Mouse (Mus musculus): ENCODE results near the gene Kansl1l. TPM values are rescaled to one million over a fixed set of nuclear protein-coding genes. Genes with fewer than 3 reads are reported as not detected.

Gene Kansl1l
- polyA plus RNA-seq, 1 experiment = 3.6 TPM

DNA sequence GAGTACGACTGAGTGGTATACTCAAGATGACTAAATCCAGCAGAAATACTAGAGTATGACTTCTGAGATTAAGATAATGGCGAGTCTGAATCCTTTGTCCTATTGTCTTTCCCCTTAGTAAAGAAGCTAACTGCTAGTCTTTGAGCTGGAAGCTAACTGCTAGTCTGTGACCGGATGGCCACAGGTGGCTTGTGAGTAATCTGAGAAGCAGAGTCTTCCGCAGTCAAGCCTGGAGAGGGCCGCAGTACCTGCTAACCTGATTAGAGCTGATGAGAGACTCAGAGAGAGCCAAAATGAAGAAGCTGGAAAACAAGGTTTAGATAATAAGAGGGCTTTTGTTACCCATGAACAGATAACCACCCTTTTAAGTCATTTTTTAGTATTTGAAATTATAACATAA lies 12.7 kb downstream of the Kansl1l start:
- no peak for DNase-seq
- 79% methylated on average over 5 of the region's 5 CpGs for WGBS
- H3K4me1 ChIP-seq (ENCODE audit: control insufficient read depth, insufficient read depth, low read length) = peaks cover 7% of the 10 kb centered on the region
- no peak overlapping the region for H3K4me3 ChIP-seq (replicated peaks; ENCODE audit: extremely low read depth, low read depth, low read length)
- TF ChIP-seq POLR2A (IDR thresholded peaks at IDR 0.05; ENCODE audit: borderline replicate concordance, extremely low read depth, low read depth, low read length) = no peak
- TF ChIP-seq CTCF (IDR thresholded peaks at IDR 0.05; ENCODE audit: insufficient read depth, low read length) = no peak

DNA sequence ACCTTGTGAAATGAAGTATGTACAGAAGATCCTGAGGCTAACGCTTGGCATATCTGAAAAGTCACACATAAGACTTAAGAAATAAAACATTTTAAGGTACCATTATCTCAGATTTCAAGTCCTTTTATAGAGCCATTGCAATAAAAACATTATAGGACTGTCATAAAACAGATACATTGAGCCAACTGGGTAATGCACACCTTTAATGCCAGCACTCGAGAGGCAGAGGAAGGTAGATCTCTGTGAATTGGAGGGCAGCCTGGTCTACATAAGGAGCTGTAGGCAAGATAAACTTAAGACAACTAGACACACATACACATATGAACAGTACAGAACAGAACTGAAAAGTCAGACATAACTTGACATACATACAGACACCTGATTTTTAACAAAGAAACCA lies 19.4 kb downstream of the Kansl1l start:
- 90% methylated on average over 2 of the region's 2 CpGs for WGBS
- TF ChIP-seq CTCF (IDR thresholded peaks at IDR 0.05; ENCODE audit: insufficient read depth, low read length) = no peak
- TF ChIP-seq POLR2A (IDR thresholded peaks at IDR 0.05; ENCODE audit: borderline replicate concordance, extremely low read depth, low read depth, low read length) = no peak
- no peak for DNase-seq

GRCm38 (mm10) chr1:66792838-66793466 lies 24.4 kb downstream of the Kansl1l start:
- TF ChIP-seq POLR2A (IDR thresholded peaks at IDR 0.05; ENCODE audit: borderline replicate concordance, extremely low read depth, low read depth, low read length) (no peak), CTCF (IDR thresholded peaks at IDR 0.05; ENCODE audit: insufficient read depth, low read length) (no peak)
- 60% methylated on average over 2 of the region's 2 CpGs for WGBS
- Histone ChIP-seq H3K4me3 (replicated peaks; ENCODE audit: extremely low read depth, low read depth, low read length) (no peak overlapping the region), H3K4me1 (ENCODE audit: control insufficient read depth, insufficient read depth, low read length) (peaks cover 2% of the 10 kb centered on the region)
- DNase-seq = no peak

More for the DNA sequence above, 19.4 kb downstream of the Kansl1l start:
- no peak overlapping the region for H3K4me3 ChIP-seq (replicated peaks; ENCODE audit: extremely low read depth, low read depth, low read length)
- H3K4me1 ChIP-seq (ENCODE audit: control insufficient read depth, insufficient read depth, low read length) = no peaks in the 10 kb centered on the region

GRCm38 (mm10) chr1:66782296-66782695 lies 35.1 kb downstream of the Kansl1l start:
- 53% methylated on average over 2 of the region's 2 CpGs for WGBS
- H3K4me3 ChIP-seq (replicated peaks; ENCODE audit: extremely low read depth, low read depth, low read length) = no peak overlapping the region
- TF ChIP-seq POLR2A (IDR thresholded peaks at IDR 0.05; ENCODE audit: borderline replicate concordance, extremely low read depth, low read depth, low read length) = no peak
- no peak for TF ChIP-seq CTCF (IDR thresholded peaks at IDR 0.05; ENCODE audit: insufficient read depth, low read length)
- DNase-seq = no peak
- no peaks in the 10 kb centered on the region for H3K4me1 ChIP-seq (ENCODE audit: control insufficient read depth, insufficient read depth, low read length)

- no peak for DNase-seq
- 57% methylated on average over 4 of the region's 4 CpGs for WGBS
- Histone ChIP-seq H3K4me1 (ENCODE audit: control insufficient read depth, insufficient read depth, low read length) (no peaks in the 10 kb centered on the region), H3K4me3 (replicated peaks; ENCODE audit: extremely low read depth, low read depth, low read length) (no peak overlapping the region)
- TF ChIP-seq POLR2A (IDR thresholded peaks at IDR 0.05; ENCODE audit: borderline replicate concordance, extremely low read depth, low read depth, low read length) (no peak), CTCF (IDR thresholded peaks at IDR 0.05; ENCODE audit: insufficient read depth, low read length) (no peak)
Measured at GRCm38 (mm10) chr1:66781027-66781426, 36.3 kb downstream of the Kansl1l start.

GRCm38 (mm10) chr1:66778798-66779197 lies 38.6 kb downstream of the Kansl1l start:
- TF ChIP-seq CTCF (IDR thresholded peaks at IDR 0.05; ENCODE audit: insufficient read depth, low read length) (no peak), POLR2A (IDR thresholded peaks at IDR 0.05; ENCODE audit: borderline replicate concordance, extremely low read depth, low read depth, low read length) (no peak)
- DNase-seq = no peak
- WGBS = 60% methylated on average over 1 of the region's 1 CpGs
- Histone ChIP-seq H3K4me3 (replicated peaks; ENCODE audit: extremely low read depth, low read depth, low read length) (no peak overlapping the region), H3K4me1 (ENCODE audit: control insufficient read depth, insufficient read depth, low read length) (no peaks in the 10 kb centered on the region)

DNA sequence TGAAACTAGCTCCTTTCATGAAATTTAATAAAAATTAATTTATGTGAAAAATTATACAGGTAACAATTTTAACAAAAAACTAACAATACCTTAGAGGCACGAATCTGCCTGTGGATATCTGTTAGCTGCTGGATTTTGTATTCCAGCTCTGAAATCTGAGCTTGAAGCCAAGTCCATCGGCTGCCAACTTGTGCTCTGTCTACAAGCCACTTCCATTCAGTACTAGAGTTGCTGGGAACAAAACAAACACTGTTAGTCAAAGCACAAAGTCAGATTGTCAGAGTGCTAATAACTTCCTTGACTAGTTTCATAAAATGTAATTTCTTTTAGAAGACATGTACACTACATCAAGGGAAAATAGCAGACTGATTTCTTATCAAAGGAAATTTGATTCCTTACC lies 39.5 kb downstream of the Kansl1l start:
- no peak for DNase-seq
- H3K4me3 ChIP-seq (replicated peaks; ENCODE audit: extremely low read depth, low read depth, low read length) = no peak overlapping the region
- TF ChIP-seq POLR2A (IDR thresholded peaks at IDR 0.05; ENCODE audit: borderline replicate concordance, extremely low read depth, low read depth, low read length) = no peak
- TF ChIP-seq CTCF (IDR thresholded peaks at IDR 0.05; ENCODE audit: insufficient read depth, low read length) = no peak
- H3K4me1 ChIP-seq (ENCODE audit: control insufficient read depth, insufficient read depth, low read length) = no peaks in the 10 kb centered on the region
- WGBS = 46% methylated on average over 2 of the region's 2 CpGs

- H3K4me1 ChIP-seq (ENCODE audit: control insufficient read depth, insufficient read depth, low read length) = no peaks in the 10 kb centered on the region
- DNase-seq = no peak
- TF ChIP-seq CTCF (IDR thresholded peaks at IDR 0.05; ENCODE audit: insufficient read depth, low read length) = no peak
- no peak for TF ChIP-seq POLR2A (IDR thresholded peaks at IDR 0.05; ENCODE audit: borderline replicate concordance, extremely low read depth, low read depth, low read length)
- H3K4me3 ChIP-seq (replicated peaks; ENCODE audit: extremely low read depth, low read depth, low read length) = no peak overlapping the region
- 93% methylated on average over 1 of the region's 1 CpGs for WGBS
Measured at GRCm38 (mm10) chr1:66768764-66769163, 48.6 kb downstream of the Kansl1l start.

DNA sequence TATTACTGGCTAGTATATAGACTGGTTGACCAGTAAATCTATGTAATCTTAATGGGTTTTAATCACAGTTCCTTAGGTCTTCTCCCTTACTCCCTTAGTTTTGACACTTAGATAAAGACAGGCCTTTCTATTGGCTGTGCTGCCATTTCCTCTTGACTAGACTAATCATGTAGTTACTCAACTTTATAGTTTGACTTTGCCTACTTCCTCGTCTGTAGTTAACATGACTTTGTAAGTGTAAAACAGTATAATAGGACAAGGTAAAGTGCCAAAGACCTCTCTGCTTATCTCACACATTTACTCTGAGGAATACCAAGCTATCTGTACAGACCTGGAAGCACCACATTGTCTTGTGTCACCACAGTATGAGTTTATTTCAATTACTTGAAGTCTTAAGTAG lies 86.8 kb downstream of the Kansl1l start:
- no peak overlapping the region for H3K4me3 ChIP-seq (replicated peaks; ENCODE audit: extremely low read depth, low read depth, low read length)
- DNase-seq = no peak
- 50% methylated on average over 1 of the region's 1 CpGs for WGBS
- no peaks in the 10 kb centered on the region for H3K4me1 ChIP-seq (ENCODE audit: control insufficient read depth, insufficient read depth, low read length)
- no peak for TF ChIP-seq CTCF (IDR thresholded peaks at IDR 0.05; ENCODE audit: insufficient read depth, low read length)
- no peak for TF ChIP-seq POLR2A (IDR thresholded peaks at IDR 0.05; ENCODE audit: borderline replicate concordance, extremely low read depth, low read depth, low read length)

DNA sequence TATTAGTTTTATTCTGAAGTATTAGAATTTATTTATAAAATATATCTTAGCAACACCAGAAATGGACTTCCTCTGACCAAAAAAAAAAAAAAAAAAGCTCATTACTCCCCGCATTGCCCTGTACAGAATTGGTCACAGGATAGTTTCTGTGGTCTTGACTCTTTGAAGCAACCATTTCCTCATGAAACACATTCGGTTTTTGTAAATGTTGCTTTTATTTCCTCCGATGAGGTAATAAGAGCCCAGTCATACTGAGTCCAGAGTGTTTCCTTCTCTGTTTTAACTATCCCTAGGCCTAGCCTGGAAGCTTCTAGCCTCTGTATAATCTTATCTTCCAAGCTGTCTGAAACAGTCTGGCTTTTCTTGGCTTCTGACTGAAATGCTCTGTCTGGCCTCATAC lies 104.5 kb downstream of the Kansl1l start:
- TF ChIP-seq POLR2A (IDR thresholded peaks at IDR 0.05; ENCODE audit: borderline replicate concordance, extremely low read depth, low read depth, low read length) (no peak), CTCF (IDR thresholded peaks at IDR 0.05; ENCODE audit: insufficient read depth, low read length) (no peak)
- Histone ChIP-seq H3K4me1 (ENCODE audit: control insufficient read depth, insufficient read depth, low read length) (no peaks in the 10 kb centered on the region), H3K4me3 (replicated peaks; ENCODE audit: extremely low read depth, low read depth, low read length) (no peak overlapping the region)
- 82% methylated on average over 3 of the region's 3 CpGs for WGBS
- no peak for DNase-seq

All from lung, adult 2 months (tissue).